Mouse (Mus musculus): ENCODE data around the gene Oxld1.
"Not testable (repeated sequence)": the region's sequence is repeated elsewhere in the genome, so short reads cannot be mapped to it uniquely, and the experiment has no call there.

The Oxld1 gene

GRCm38 (mm10) chr11:120422651-120423568, 35.0 kb downstream of the Oxld1 start:
- DNase-seq (ENCODE audit: low spot score), result no peak

- no peak for DNase-seq (ENCODE audit: low spot score)
Observed at GRCm38 (mm10) chr11:120418592-120418991, 39.3 kb downstream of the Oxld1 start.

DNA sequence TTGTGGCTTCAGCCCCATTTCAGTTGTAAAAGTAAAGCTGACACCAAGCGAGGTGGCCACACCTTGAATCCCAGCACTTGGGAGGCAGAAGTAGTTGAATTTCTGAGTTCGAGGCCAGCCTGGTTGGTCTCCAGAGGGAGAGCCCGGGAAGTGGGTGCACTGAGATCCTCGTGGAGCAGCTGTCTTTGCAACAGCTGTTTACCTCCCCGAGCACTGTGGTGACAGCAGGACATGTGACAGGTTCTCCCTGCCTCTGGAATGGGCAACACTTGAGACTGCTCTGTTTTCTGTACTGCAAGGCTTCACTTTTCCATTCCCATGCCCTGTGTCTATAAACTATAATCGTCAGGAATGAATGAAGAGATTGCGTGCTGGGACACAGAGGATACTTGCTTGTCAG, 40.0 kb downstream of the Oxld1 start:
- DNase-seq (ENCODE audit: low spot score), result no peak

DNA sequence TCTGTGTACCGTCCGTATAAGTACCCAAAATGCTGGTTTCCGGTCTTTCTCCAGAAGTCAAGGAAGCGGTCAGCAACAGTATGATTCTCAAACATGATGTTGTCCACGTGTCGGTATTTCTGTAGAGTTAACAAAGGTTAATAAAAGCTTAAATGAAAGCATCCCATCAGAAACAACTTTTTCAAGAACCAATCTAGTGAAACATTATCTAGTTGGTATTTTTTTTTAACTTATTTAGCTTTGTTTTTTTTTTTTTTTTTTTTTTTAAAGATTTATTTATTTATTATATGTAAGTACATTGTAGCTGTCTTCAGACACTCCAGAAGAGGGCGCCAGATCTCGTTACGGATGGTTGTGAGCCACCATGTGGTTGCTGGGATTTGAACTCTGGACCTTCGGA, 44.2 kb downstream of the Oxld1 start:
- not testable (repeated sequence) for DNase-seq (ENCODE audit: low spot score)
